Mouse (Mus musculus): Measurements from ENCODE around the gene Ggct.
"Not testable (repeated sequence)": the region's sequence is repeated elsewhere in the genome, so short reads cannot be mapped to it uniquely, and the experiment has no call there.

Gene Ggct

GRCm38 (mm10) chr6:54996361-54996760, 3.6 kb upstream of the Ggct start:
- no peak for DNase-seq (ENCODE audit: low spot score in 2 of 2)

GRCm38 (mm10) chr6:54992141-54992540, 609 bp downstream of the Ggct start:
- DNase-seq (ENCODE audit: low spot score in 2 of 2): no peak

GRCm38 (mm10) chr6:54991189-54991588, 1.6 kb downstream of the Ggct start:
- DNase-seq (ENCODE audit: low spot score in 2 of 2): peak in 1 of 2 experiments; percentile 26

GRCm38 (mm10) chr6:54988141-54988540, 4.6 kb downstream of the Ggct start:
- no peak for DNase-seq (ENCODE audit: low spot score in 2 of 2)

- DNase-seq (ENCODE audit: low spot score in 2 of 2): no peak
Measured at GRCm38 (mm10) chr6:54984096-54984495, 8.7 kb downstream of the Ggct start.

GRCm38 (mm10) chr6:54983526-54984050, 9.2 kb downstream of the Ggct start:
- no peak for DNase-seq (ENCODE audit: low spot score in 2 of 2)

GRCm38 (mm10) chr6:54979426-54979825, 13.3 kb downstream of the Ggct start:
- DNase-seq (ENCODE audit: low spot score in 2 of 2): no peak

- DNase-seq (ENCODE audit: low spot score in 2 of 2): no peak
Measured at GRCm38 (mm10) chr6:54975616-54976015, 17.1 kb downstream of the Ggct start.

GRCm38 (mm10) chr6:54974501-54974900, 18.2 kb downstream of the Ggct start:
- DNase-seq (ENCODE audit: low spot score in 2 of 2): peak in 1 of 2 experiments; percentile 43

- DNase-seq (ENCODE audit: low spot score in 2 of 2): peak; percentile 39 to 53
Measured at GRCm38 (mm10) chr6:54972929-54973211, 19.9 kb downstream of the Ggct start.

- DNase-seq (ENCODE audit: low spot score in 2 of 2): peak; percentile 67 to 75
Measured at GRCm38 (mm10) chr6:54972111-54972928, 20.4 kb downstream of the Ggct start, which contains the start of gene Nod1. Gene Nod1, minus strand, starts transcription at chr6:54972612.

GRCm38 (mm10) chr6:54971731-54972110, 21.0 kb downstream of the Ggct start:
- no peak for DNase-seq (ENCODE audit: low spot score in 2 of 2)

- DNase-seq (ENCODE audit: low spot score in 2 of 2): no peak
Measured at GRCm38 (mm10) chr6:54970506-54970905, 22.2 kb downstream of the Ggct start.

GRCm38 (mm10) chr6:54969801-54970200, 22.9 kb downstream of the Ggct start:
- no peak for DNase-seq (ENCODE audit: low spot score in 2 of 2)

- no peak for DNase-seq (ENCODE audit: low spot score in 2 of 2)
Measured at GRCm38 (mm10) chr6:54967591-54967990, 25.2 kb downstream of the Ggct start.

- DNase-seq (ENCODE audit: low spot score in 2 of 2): no peak
Measured at GRCm38 (mm10) chr6:54965234-54965633, 27.5 kb downstream of the Ggct start.

- peak in 1 of 2 experiments; percentile 7 for DNase-seq (ENCODE audit: low spot score in 2 of 2)
Measured at GRCm38 (mm10) chr6:54964755-54965154, 28.0 kb downstream of the Ggct start.

GRCm38 (mm10) chr6:54963599-54963998, 29.2 kb downstream of the Ggct start:
- no peak for DNase-seq (ENCODE audit: low spot score in 2 of 2)

- DNase-seq (ENCODE audit: low spot score in 2 of 2): no peak
Measured at GRCm38 (mm10) chr6:54957655-54958054, 35.1 kb downstream of the Ggct start.

GRCm38 (mm10) chr6:54956425-54956824, 36.3 kb downstream of the Ggct start:
- no peak for DNase-seq (ENCODE audit: low spot score in 2 of 2)

GRCm38 (mm10) chr6:54955949-54956348, 36.8 kb downstream of the Ggct start:
- DNase-seq (ENCODE audit: low spot score in 2 of 2): peak; percentile 55 to 77

GRCm38 (mm10) chr6:54954659-54955414, 37.9 kb downstream of the Ggct start:
- DNase-seq (ENCODE audit: low spot score in 2 of 2): no peak

- not testable (repeated sequence) for DNase-seq (ENCODE audit: low spot score in 2 of 2)
Measured at GRCm38 (mm10) chr6:54953399-54953798, 39.4 kb downstream of the Ggct start.

All from natural killer cell, adult 2 months (primary cell).